Mouse (Mus musculus): ENCODE measurements around the gene Socs1.

GRCm38 (mm10) chr16:10787548-10788058, 2.3 kb upstream of the Socs1 start:
- TF ChIP-seq CTCF (conservative IDR thresholded peaks at IDR 0.05; ENCODE audit: insufficient read depth, insufficient read length, low read depth, low read length), result no peak
- TF ChIP-seq POLR2A (IDR thresholded peaks at IDR 0.05; ENCODE audit: low read depth, low read length), result no peak

Measured in kidney, adult 2 months (tissue).